Mouse (Mus musculus): ENCODE measurements around the gene Mug2. TPM values are rescaled to one million over a fixed set of nuclear protein-coding genes. Genes with fewer than 3 reads are reported as not detected.

Mug2 gene
- not detected in 2 replicates for total RNA-seq (2023)

GRCm38 (mm10) chr6:122006461-122006860, at the start of gene Mug2:
TSS of gene Mug2 (plus strand) at chr6:122006761.

Other genes starting within 250 kb of the Mug2 start
- gene Mug1, start 168.2 kb upstream of the Mug2 start, total RNA-seq (2023), result not detected in 2 replicates